Mouse (Mus musculus) stomach, postnatal 0 days (tissue): ENCODE measurements at regions not wholly inside any gene's neighbourhood (a gene's known extent, or its start where the extent isn't known, plus 50 kb on each side); places are given as distances from the start of the nearest gene placed in this dataset.

Experiments used
- ATAC-seq: fragments of 200-750 bp; cut with Nextera tagmentation; 2 replicates; pipeline ENCODE4 v1.8.0; 2017; ENCODE audit not compliant: low FRiP score, low TSS enrichment
- DNase-seq: peaks from one replicate; pipeline ENCODE4 v3.0.0-alpha.2; 2016; ENCODE audit warnings: low spot score
- H3K27ac ChIP-seq: fragments of 300-500 bp; sonication (generic); replicated peaks from 2 replicates; pipeline ENCODE4 v1.5.1; 2014; ENCODE audit warnings: mild to moderate bottlenecking, control low read depth
- H3K27me3 ChIP-seq: fragments of 300-500 bp; sonication (generic); 2 replicates; pipeline ENCODE4 v1.6.1; 2014; ENCODE audit warnings: low read length; ENCODE audit not compliant: control insufficient read depth, insufficient read depth
- H3K36me3 ChIP-seq: fragments of 300-500 bp; sonication (generic); 2 replicates; pipeline ENCODE4 v1.6.1; 2014; ENCODE audit warnings: low read length, mixed read lengths; ENCODE audit not compliant: control insufficient read depth, insufficient read depth
- H3K4me1 ChIP-seq: fragments of 300-500 bp; sonication (generic); replicated peaks from 2 replicates; pipeline ENCODE4 v1.6.1; 2014; ENCODE audit warnings: antibody characterized with exemption; ENCODE audit not compliant: control insufficient read depth, insufficient read depth
- H3K4me2 ChIP-seq: fragments of 300-500 bp; sonication (generic); replicated peaks from 2 replicates; pipeline ENCODE4 v1.6.1; 2014; ENCODE audit warnings: low read depth, mild to moderate bottlenecking, control low read depth, moderate library complexity
- H3K4me3 ChIP-seq: fragments of 300-500 bp; sonication (generic); 2 replicates; pipeline ENCODE4 v1.5.1; 2014; ENCODE audit warnings: low read depth, low read length, control low read depth
- H3K9ac ChIP-seq: fragments of 300-500 bp; sonication (generic); 2 replicates; pipeline ENCODE4 v1.6.1; 2014; ENCODE audit warnings: mild to moderate bottlenecking, low read length, control low read depth, mixed read lengths
- H3K9me3 ChIP-seq: fragments of 300-500 bp; sonication (generic); 2 replicates; pipeline ENCODE4 v1.6.1; 2016; ENCODE audit warnings: low read length; ENCODE audit not compliant: control insufficient read depth
- CTCF ChIP-seq: IDR thresholded peaks from 2 replicates; pipeline ENCODE4 v1.5.1; 2016; ENCODE audit warnings: antibody characterized with exemption, low read depth, mild to moderate bottlenecking, moderate library complexity
- EP300 ChIP-seq: optimal IDR thresholded peaks from 2 replicates; pipeline ENCODE3; 2016; ENCODE audit warnings: antibody characterized with exemption
- WGBS: fragments of 180-500 bp; shearing (Covaris S2); extraction: QIAGEN DNeasy Blood & Tissue Kit; methylation state at CpG from one replicate; pipeline ENCODE4 v1.1.7; 2014; 5-methylcytosine and 5-hydroxymethylcytosine counted together

DNA sequence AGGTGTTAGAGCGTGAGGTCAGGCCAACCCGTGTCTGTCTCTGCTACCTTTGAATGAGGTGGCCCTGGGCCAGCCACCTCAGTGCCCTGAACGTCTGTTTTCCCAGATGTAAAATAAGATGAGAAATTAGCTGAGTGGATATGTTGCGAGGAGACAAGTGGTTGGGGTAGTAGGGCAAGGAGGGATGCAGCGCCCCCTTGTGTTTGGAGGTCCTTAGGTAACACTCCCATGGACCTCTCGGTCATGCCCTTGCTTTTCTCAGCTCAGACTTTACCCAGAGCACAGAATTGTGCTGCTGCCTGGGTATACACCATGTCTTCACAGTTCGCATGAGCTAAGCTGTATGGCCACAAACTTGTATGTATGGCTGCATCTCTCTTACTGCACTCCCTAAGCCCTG, 401.0 kb downstream of the Vrk1 start:
- no peak overlapping the region for H3K4me3 ChIP-seq
- no peaks in the 10 kb centered on the region for H3K4me1 ChIP-seq
- WGBS: 83% methylated on average over 7 of the region's 7 CpGs
- TF ChIP-seq CTCF: peak; percentile 13; the same call in 1 of the 2 replicates
- no peak for TF ChIP-seq EP300
- H3K9ac ChIP-seq: no peak overlapping the region
- ATAC-seq (no peak), DNase-seq (no peak)
- H3K27me3 ChIP-seq: no peaks in the 10 kb centered on the region
- no peak overlapping the region for H3K4me2 ChIP-seq
- H3K9me3 ChIP-seq: no peaks in the 10 kb centered on the region
- H3K27ac ChIP-seq: no peak overlapping the region
- H3K36me3 ChIP-seq: no peaks in the 10 kb centered on the region

DNA sequence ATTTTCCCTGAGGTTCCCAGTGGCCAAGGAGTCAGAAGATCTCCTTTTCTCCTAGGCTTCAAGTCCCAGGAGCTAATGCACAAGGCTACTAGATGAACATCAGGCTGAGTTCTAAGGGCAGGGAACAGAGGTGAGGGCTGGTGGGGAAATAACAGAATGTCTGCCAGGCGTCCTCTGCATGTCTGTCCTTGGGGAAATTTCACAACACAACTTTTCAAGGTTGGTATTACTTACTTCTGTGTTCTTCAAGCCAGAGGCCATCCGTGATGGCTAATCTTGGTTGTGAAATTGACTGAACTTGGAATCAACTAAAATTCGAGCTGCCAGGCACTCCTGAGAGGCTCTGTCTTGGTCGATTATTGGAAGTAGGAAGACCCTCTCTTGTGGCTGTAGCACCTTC, 416.6 kb downstream of the Vrk1 start:
- DNase-seq (no peak), ATAC-seq (no peak)
- Histone ChIP-seq H3K9me3 (no peaks in the 10 kb centered on the region), H3K4me1 (no peaks in the 10 kb centered on the region), H3K27me3 (no peaks in the 10 kb centered on the region), H3K36me3 (no peaks in the 10 kb centered on the region), H3K9ac (no peak overlapping the region), H3K27ac (no peak overlapping the region), H3K4me2 (no peak overlapping the region), H3K4me3 (no peak overlapping the region)
- TF ChIP-seq EP300 (no peak), CTCF (no peak)
- 73% methylated on average over 4 of the region's 4 CpGs for WGBS

DNA sequence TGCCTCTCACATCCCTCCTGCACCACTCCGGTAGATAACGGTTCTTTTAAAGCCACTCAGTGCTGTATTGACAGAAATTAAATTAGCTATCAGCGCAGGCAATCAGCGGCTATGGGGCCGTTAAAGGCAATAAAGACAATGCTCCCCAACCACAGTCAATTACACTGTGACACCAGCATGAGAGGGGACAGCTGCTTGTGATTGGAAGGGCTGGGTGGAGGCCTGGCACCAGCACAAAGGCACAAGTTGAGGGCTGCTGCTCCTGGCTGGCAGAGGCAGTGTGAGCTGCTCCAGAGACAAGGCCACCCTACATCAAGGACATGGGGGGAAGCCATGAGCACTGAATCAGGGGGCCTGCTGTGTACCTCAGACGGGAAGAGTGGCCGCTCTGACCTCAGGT, 420.0 kb downstream of the Vrk1 start:
- H3K4me3 ChIP-seq: no peak overlapping the region
- no peak overlapping the region for H3K27ac ChIP-seq
- H3K9ac ChIP-seq: no peak overlapping the region
- H3K27me3 ChIP-seq: no peaks in the 10 kb centered on the region
- no peaks in the 10 kb centered on the region for H3K36me3 ChIP-seq
- 48% methylated on average over 7 of the region's 7 CpGs for WGBS
- TF ChIP-seq CTCF: no peak
- TF ChIP-seq EP300: no peak
- no peaks in the 10 kb centered on the region for H3K4me1 ChIP-seq
- DNase-seq: no peak
- no peak overlapping the region for H3K4me2 ChIP-seq
- no peaks in the 10 kb centered on the region for H3K9me3 ChIP-seq
- ATAC-seq: no peak

GRCm38 (mm10) chr12:106445151-106445550, 435.1 kb downstream of the Vrk1 start:
- Histone ChIP-seq H3K27ac (no peak overlapping the region), H3K4me1 (no peaks in the 10 kb centered on the region), H3K4me2 (no peak overlapping the region), H3K4me3 (no peak overlapping the region), H3K9me3 (no peaks in the 10 kb centered on the region), H3K36me3 (no peaks in the 10 kb centered on the region), H3K9ac (no peak overlapping the region), H3K27me3 (no peaks in the 10 kb centered on the region)
- TF ChIP-seq EP300: no peak
- no peak for TF ChIP-seq CTCF
- WGBS: 76% methylated on average over 7 of the region's 7 CpGs
- no peak for ATAC-seq
- DNase-seq: no peak

DNA sequence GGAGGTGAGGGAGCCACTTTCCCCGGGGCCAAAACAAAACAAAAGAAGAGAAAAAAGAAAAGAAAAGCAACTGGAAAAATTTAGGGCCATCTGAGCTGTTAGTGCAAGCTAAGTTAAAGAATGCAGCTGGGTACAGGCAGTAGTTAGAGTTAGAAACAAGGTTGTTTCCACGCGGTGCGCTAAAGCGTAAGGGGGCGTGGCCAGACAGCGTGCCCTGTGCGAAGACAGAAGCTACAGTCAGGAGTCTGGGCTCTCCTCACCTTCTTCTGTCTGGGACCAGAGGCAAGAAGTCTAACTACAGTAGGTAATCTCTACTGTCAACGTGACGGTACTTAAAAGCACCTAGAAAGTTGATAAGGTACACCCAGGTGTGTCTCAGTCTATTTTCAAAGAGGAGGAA, 435.9 kb downstream of the Vrk1 start:
- H3K9ac ChIP-seq: no peak overlapping the region
- H3K4me3 ChIP-seq: no peak overlapping the region
- H3K27ac ChIP-seq: no peak overlapping the region
- H3K4me1 ChIP-seq: no peaks in the 10 kb centered on the region
- WGBS: 62% methylated on average over 10 of the region's 10 CpGs
- H3K4me2 ChIP-seq: no peak overlapping the region
- TF ChIP-seq CTCF (no peak), EP300 (no peak)
- ATAC-seq (no peak), DNase-seq (no peak)
- no peaks in the 10 kb centered on the region for H3K36me3 ChIP-seq
- H3K27me3 ChIP-seq: no peaks in the 10 kb centered on the region
- no peaks in the 10 kb centered on the region for H3K9me3 ChIP-seq

GRCm38 (mm10) chr12:106446876-106447532, 437.0 kb downstream of the Vrk1 start:
- H3K27ac ChIP-seq: no peak overlapping the region
- no peak for ATAC-seq
- no peak overlapping the region for H3K9ac ChIP-seq
- no peaks in the 10 kb centered on the region for H3K27me3 ChIP-seq
- no peak overlapping the region for H3K4me2 ChIP-seq
- no peaks in the 10 kb centered on the region for H3K36me3 ChIP-seq
- no peaks in the 10 kb centered on the region for H3K4me1 ChIP-seq
- TF ChIP-seq EP300 (no peak), CTCF (no peak)
- no peak for DNase-seq
- H3K9me3 ChIP-seq: no peaks in the 10 kb centered on the region
- H3K4me3 ChIP-seq: no peak overlapping the region
- 70% methylated on average over 20 of the region's 20 CpGs for WGBS
